Mouse (Mus musculus) midbrain, embryonic 12.5 days (tissue): ENCODE measurements around the gene Klf7. TPM values are rescaled to one million over a fixed set of nuclear protein-coding genes. Genes with fewer than 3 reads are reported as not detected.

Source experiments
- ATAC-seq: fragments of 200-750 bp; cut with Nextera tagmentation; 2 replicates; pipeline ENCODE4 v1.8.0; 2017; ENCODE audit warnings: low read depth, moderate TSS enrichment, moderate library complexity; ENCODE audit not compliant: low FRiP score
- H3K27ac ChIP-seq: fragments of 300-500 bp; sonication (generic); replicated peaks from 2 replicates; pipeline ENCODE4 v1.5.1; 2016; ENCODE audit warnings: mild to moderate bottlenecking
- H3K27me3 ChIP-seq: fragments of 300-500 bp; sonication (generic); 2 replicates; pipeline ENCODE4 v1.6.1; 2016; ENCODE audit warnings: mild to moderate bottlenecking
- H3K36me3 ChIP-seq: fragments of 300-500 bp; sonication (generic); 2 replicates; pipeline ENCODE4 v1.6.1; 2016
- H3K4me1 ChIP-seq: fragments of 300-500 bp; sonication (generic); 2 replicates; pipeline ENCODE4 v1.6.1; 2016
- H3K4me2 ChIP-seq: fragments of 300-500 bp; sonication (generic); replicated peaks from 2 replicates; pipeline ENCODE4 v1.6.1; 2016; ENCODE audit warnings: mild to moderate bottlenecking, moderate library complexity
- H3K4me3 ChIP-seq: fragments of 300-500 bp; sonication (generic); 2 replicates; pipeline ENCODE4 v1.5.1; 2016; ENCODE audit warnings: mild to moderate bottlenecking
- H3K9ac ChIP-seq: fragments of 300-500 bp; sonication (generic); replicated peaks from 2 replicates; pipeline ENCODE4 v1.6.1; 2016; ENCODE audit warnings: mild to moderate bottlenecking, moderate library complexity
- H3K9me3 ChIP-seq: fragments of 300-500 bp; sonication (generic); 2 replicates; pipeline ENCODE4 v1.6.1; 2016; ENCODE audit warnings: mild to moderate bottlenecking
- WGBS: fragments of 180-500 bp; shearing (Covaris S2); methylation state at CpG from one replicate; pipeline ENCODE4 v1.1.7; 2016; 5-methylcytosine and 5-hydroxymethylcytosine counted together
- polyA plus RNA-seq: library from polyadenylated mRNA; unstranded; fragments of >200 nt; fragmentation: Nextera tagmentation; extraction: Ambion mirVana; gene quantifications from 2 replicates; pipeline ENCODE4 v1.2.1, GENCODE M21; 2016

Klf7 gene
- polyA plus RNA-seq, 1 experiment from 2014 or later: 40.8 TPM

- no peak overlapping the region for H3K4me2 ChIP-seq
- no peak overlapping the region for H3K9ac ChIP-seq
- no peak overlapping the region for H3K27ac ChIP-seq
Observed at GRCm38 (mm10) chr1:64081217-64081616, 40.9 kb downstream of the Klf7 start.

GRCm38 (mm10) chr1:64080263-64080662 lies 41.8 kb downstream of the Klf7 start:
- 85% methylated on average over 2 of the region's 2 CpGs for WGBS
- ATAC-seq: no peak
- H3K4me2 ChIP-seq: no peak overlapping the region
- H3K27ac ChIP-seq: no peak overlapping the region
- peaks cover 12% of the 10 kb centered on the region; the same call in 1 of the 2 replicates for H3K4me1 ChIP-seq
- peaks cover 26% of the 10 kb centered on the region for H3K36me3 ChIP-seq
- no peaks in the 10 kb centered on the region for H3K9me3 ChIP-seq
- no peaks in the 10 kb centered on the region for H3K27me3 ChIP-seq
- H3K4me3 ChIP-seq: no peak overlapping the region
- H3K9ac ChIP-seq: no peak overlapping the region

More at GRCm38 (mm10) chr1:64081217-64081616, 40.9 kb downstream of the Klf7 start:
- Histone ChIP-seq H3K4me1 (peaks cover 12% of the 10 kb centered on the region), H3K4me3 (no peak overlapping the region), H3K36me3 (peaks cover 26% of the 10 kb centered on the region), H3K9me3 (no peaks in the 10 kb centered on the region), H3K27me3 (no peaks in the 10 kb centered on the region)
- ATAC-seq: no peak
- WGBS: 77% methylated on average over 2 of the region's 2 CpGs

- no peak overlapping the region for H3K9ac ChIP-seq
- no peaks in the 10 kb centered on the region for H3K27me3 ChIP-seq
- no peak overlapping the region for H3K4me3 ChIP-seq
- no peak overlapping the region for H3K27ac ChIP-seq
- H3K4me1 ChIP-seq: peaks cover 25% of the 10 kb centered on the region
- no peak overlapping the region for H3K4me2 ChIP-seq
- peaks cover 26% of the 10 kb centered on the region for H3K36me3 ChIP-seq
- no peak for ATAC-seq
- no peaks in the 10 kb centered on the region for H3K9me3 ChIP-seq
- WGBS: 85% methylated on average over 20 of the region's 20 CpGs
Observed at GRCm38 (mm10) chr1:64078747-64079211, 43.3 kb downstream of the Klf7 start.

GRCm38 (mm10) chr1:64078011-64078746 lies 43.9 kb downstream of the Klf7 start:
- Histone ChIP-seq H3K4me3 (no peak overlapping the region), H3K9me3 (no peaks in the 10 kb centered on the region), H3K36me3 (peaks cover 26% of the 10 kb centered on the region), H3K4me2 (no peak overlapping the region), H3K4me1 (peaks cover 25% of the 10 kb centered on the region), H3K27me3 (no peaks in the 10 kb centered on the region), H3K9ac (no peak overlapping the region), H3K27ac (no peak overlapping the region)
- no peak for ATAC-seq
- 79% methylated on average over 9 of the region's 9 CpGs for WGBS

GRCm38 (mm10) chr1:64074051-64074450 lies 48.0 kb downstream of the Klf7 start:
- Histone ChIP-seq H3K4me2 (no peak overlapping the region), H3K4me1 (peaks cover 33% of the 10 kb centered on the region), H3K4me3 (no peak overlapping the region), H3K9me3 (no peaks in the 10 kb centered on the region), H3K27me3 (no peaks in the 10 kb centered on the region), H3K36me3 (peaks cover 25% of the 10 kb centered on the region), H3K9ac (no peak overlapping the region), H3K27ac (no peak overlapping the region)
- no peak for ATAC-seq
- WGBS: 63% methylated on average over 5 of the region's 5 CpGs

GRCm38 (mm10) chr1:64070947-64071346 lies 51.1 kb downstream of the Klf7 start:
- Histone ChIP-seq H3K4me1 (peaks cover 48% of the 10 kb centered on the region), H3K9me3 (no peaks in the 10 kb centered on the region), H3K27me3 (no peaks in the 10 kb centered on the region), H3K4me3 (no peak overlapping the region), H3K4me2 (no peak overlapping the region), H3K9ac (no peak overlapping the region), H3K36me3 (no peaks in the 10 kb centered on the region; the same call in 1 of the 2 replicates), H3K27ac (no peak overlapping the region)
- WGBS: 70% methylated on average over 2 of the region's 2 CpGs
- no peak for ATAC-seq

- peaks cover 9% of the 10 kb centered on the region; the same call in 1 of the 2 replicates for H3K27me3 ChIP-seq
- H3K4me2 ChIP-seq: peak overlapping the region; percentile 33
- WGBS: 12% methylated on average over 10 of the region's 10 CpGs
- H3K4me1 ChIP-seq: peaks cover 73% of the 10 kb centered on the region
- H3K9me3 ChIP-seq: no peaks in the 10 kb centered on the region
- no peaks in the 10 kb centered on the region for H3K36me3 ChIP-seq
- peak; percentile 97 for ATAC-seq
- H3K4me3 ChIP-seq: no peak overlapping the region
- H3K9ac ChIP-seq: no peak overlapping the region; the same call in 1 of the 2 replicates
- peak overlapping the region; percentile 85 for H3K27ac ChIP-seq
Observed at GRCm38 (mm10) chr1:64066320-64067254, 55.5 kb downstream of the Klf7 start.

- no peaks in the 10 kb centered on the region for H3K36me3 ChIP-seq
- H3K4me1 ChIP-seq: peaks cover 64% of the 10 kb centered on the region
- H3K9me3 ChIP-seq: no peaks in the 10 kb centered on the region
- ATAC-seq: no peak
- H3K27ac ChIP-seq: peak overlapping the region; percentile 92
- H3K27me3 ChIP-seq: peaks cover 9% of the 10 kb centered on the region; the same call in 1 of the 2 replicates
- H3K9ac ChIP-seq: no peak overlapping the region
- H3K4me3 ChIP-seq: no peak overlapping the region
- WGBS: 47% methylated on average over 10 of the region's 10 CpGs
- H3K4me2 ChIP-seq: no peak overlapping the region
Observed at GRCm38 (mm10) chr1:64061488-64061887, 60.6 kb downstream of the Klf7 start.

- ATAC-seq: peak; percentile 64
- H3K4me1 ChIP-seq: peaks cover 64% of the 10 kb centered on the region
- peak overlapping the region; percentile 41; the same call in 1 of the 2 replicates for H3K9ac ChIP-seq
- no peaks in the 10 kb centered on the region for H3K9me3 ChIP-seq
- peak overlapping the region; percentile 32 for H3K4me2 ChIP-seq
- peaks cover 9% of the 10 kb centered on the region; the same call in 1 of the 2 replicates for H3K27me3 ChIP-seq
- WGBS: 33% methylated on average over 9 of the region's 9 CpGs
- no peaks in the 10 kb centered on the region for H3K36me3 ChIP-seq
- H3K4me3 ChIP-seq: no peak overlapping the region
- H3K27ac ChIP-seq: peak overlapping the region; percentile 92
Observed at GRCm38 (mm10) chr1:64060699-64061454, 61.2 kb downstream of the Klf7 start.

GRCm38 (mm10) chr1:64060116-64060515 lies 62.0 kb downstream of the Klf7 start:
- Histone ChIP-seq H3K4me2 (no peak overlapping the region), H3K4me3 (no peak overlapping the region), H3K27me3 (peaks cover 9% of the 10 kb centered on the region; the same call in 1 of the 2 replicates), H3K9me3 (no peaks in the 10 kb centered on the region), H3K36me3 (no peaks in the 10 kb centered on the region), H3K27ac (peak overlapping the region; percentile 92), H3K4me1 (peaks cover 64% of the 10 kb centered on the region), H3K9ac (no peak overlapping the region)
- 73% methylated on average over 7 of the region's 7 CpGs for WGBS
- no peak for ATAC-seq

- no peaks in the 10 kb centered on the region for H3K27me3 ChIP-seq
- peaks cover 35% of the 10 kb centered on the region for H3K4me1 ChIP-seq
- H3K4me3 ChIP-seq: no peak overlapping the region
- no peaks in the 10 kb centered on the region for H3K36me3 ChIP-seq
- H3K9me3 ChIP-seq: no peaks in the 10 kb centered on the region
- H3K9ac ChIP-seq: no peak overlapping the region
- no peak for ATAC-seq
- H3K27ac ChIP-seq: no peak overlapping the region; the same call in 1 of the 2 replicates
- H3K4me2 ChIP-seq: no peak overlapping the region
- WGBS: 90% methylated on average over 2 of the region's 2 CpGs
Observed at GRCm38 (mm10) chr1:64056541-64056940, 65.5 kb downstream of the Klf7 start.
